Mouse (Mus musculus): ENCODE results near the gene Ccdc47. TPM values are rescaled to one million over a fixed set of nuclear protein-coding genes. Genes with fewer than 3 reads are reported as not detected.
"Not testable (repeated sequence)": the region's sequence is repeated elsewhere in the genome, so short reads cannot be mapped to it uniquely, and the experiment has no call there.

Ccdc47 gene
- polyA plus RNA-seq, 1 experiment from 2014 or later, result 110 TPM

GRCm38 (mm10) chr11:106249326-106249725, 33.2 kb upstream of the Ccdc47 start:
- Histone ChIP-seq H3K9ac (replicated peaks; ENCODE audit: low read depth, low read length) (no peak overlapping the region), H3K9me3 (ENCODE audit: control insufficient read depth, low read length) (no peaks in the 10 kb centered on the region), H3K27ac (ENCODE audit: low read length) (no peak overlapping the region), H3K4me1 (replicated peaks; ENCODE audit: control insufficient read depth, insufficient read depth, low read length) (no peaks in the 10 kb centered on the region), H3K36me3 (ENCODE audit: control insufficient read depth, insufficient read depth) (peaks cover 59% of the 10 kb centered on the region), H3K4me2 (ENCODE audit: low read length) (no peak overlapping the region), H3K4me3 (replicated peaks; ENCODE audit: low read length) (no peak overlapping the region), H3K27me3 (replicated peaks; ENCODE audit: control insufficient read depth, insufficient read depth, low read length) (no peaks in the 10 kb centered on the region)
- ATAC-seq, result no peak
- WGBS, result 86% methylated on average over 7 of the region's 7 CpGs

- Histone ChIP-seq H3K4me3 (replicated peaks; ENCODE audit: low read length) (no peak overlapping the region), H3K27ac (ENCODE audit: low read length) (no peak overlapping the region), H3K27me3 (replicated peaks; ENCODE audit: control insufficient read depth, insufficient read depth, low read length) (no peaks in the 10 kb centered on the region), H3K9me3 (ENCODE audit: control insufficient read depth, low read length) (no peaks in the 10 kb centered on the region), H3K36me3 (ENCODE audit: control insufficient read depth, insufficient read depth) (peaks cover 75% of the 10 kb centered on the region), H3K4me1 (replicated peaks; ENCODE audit: control insufficient read depth, insufficient read depth, low read length) (no peaks in the 10 kb centered on the region), H3K4me2 (ENCODE audit: low read length) (no peak overlapping the region), H3K9ac (replicated peaks; ENCODE audit: low read depth, low read length) (no peak overlapping the region)
- 100% methylated on average over 1 of the region's 1 CpGs for WGBS
- no peak for ATAC-seq
These were observed 30.7 kb upstream of the Ccdc47 start for GRCm38 (mm10) chr11:106246834-106247233.

DNA sequence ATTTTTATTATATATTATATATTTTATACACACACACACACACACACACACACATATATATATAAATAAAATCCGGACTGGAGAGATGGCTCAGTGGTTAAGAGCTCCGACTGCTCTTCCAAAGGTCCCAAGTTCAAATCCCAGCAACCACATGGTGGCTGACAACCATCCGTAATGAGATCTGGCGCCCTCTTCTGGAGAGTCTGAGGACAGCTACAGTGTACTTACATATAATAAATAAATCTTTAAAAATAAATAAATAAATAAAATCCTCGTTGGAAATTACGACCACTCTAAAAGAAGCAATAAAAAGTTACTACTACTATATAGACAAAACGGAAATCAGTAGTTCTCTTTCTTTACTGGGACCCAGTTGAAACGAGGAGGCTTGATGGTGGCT, 17.8 kb upstream of the Ccdc47 start:
- not testable (repeated sequence) for H3K4me1 ChIP-seq (replicated peaks; ENCODE audit: control insufficient read depth, insufficient read depth, low read length); H3K9ac ChIP-seq (replicated peaks; ENCODE audit: low read depth, low read length); H3K27ac ChIP-seq (ENCODE audit: low read length); H3K4me3 ChIP-seq (replicated peaks; ENCODE audit: low read length); H3K4me2 ChIP-seq (ENCODE audit: low read length); ATAC-seq; H3K9me3 ChIP-seq (ENCODE audit: control insufficient read depth, low read length); H3K27me3 ChIP-seq (replicated peaks; ENCODE audit: control insufficient read depth, insufficient read depth, low read length)
- 81% methylated on average over 8 of the region's 8 CpGs for WGBS
- H3K36me3 ChIP-seq (ENCODE audit: control insufficient read depth, insufficient read depth), result peaks cover 50% of the 10 kb centered on the region

DNA sequence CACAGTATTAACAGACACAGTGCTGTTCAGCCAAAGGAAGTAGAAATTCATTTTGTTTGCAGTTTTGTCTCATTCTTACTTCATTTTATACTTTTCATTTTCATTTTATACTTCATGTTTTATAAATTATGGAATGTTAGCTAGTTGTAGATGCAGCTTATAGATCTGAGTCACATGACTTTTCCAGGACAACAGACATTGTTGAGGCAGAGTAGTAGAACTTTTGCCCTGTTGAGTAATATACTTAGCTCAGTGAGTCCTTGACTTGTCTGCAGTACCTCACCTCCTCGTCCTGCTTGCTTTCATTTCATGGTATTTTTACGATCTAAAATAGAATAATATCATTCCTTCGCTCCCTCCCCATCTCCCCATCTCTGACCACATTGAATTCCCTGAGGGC, 4.5 kb upstream of the Ccdc47 start:
- 90% methylated on average over 3 of the region's 3 CpGs for WGBS

GRCm38 (mm10) chr11:106216730-106217490, 766 bp upstream of the Ccdc47 start, which contains the start of gene Ddx42:
Gene Ddx42 (plus strand): TSS chr11:106216926.
- peak within 1 kb of the TSS; percentile 69 for H3K4me2 ChIP-seq (ENCODE audit: low read length)
- H3K4me1 ChIP-seq (replicated peaks; ENCODE audit: control insufficient read depth, insufficient read depth, low read length), result peaks cover 26% of the 10 kb centered on the region
- peak within 1 kb of the TSS; percentile 97 for H3K27ac ChIP-seq (ENCODE audit: low read length)
- peak within 1 kb of the TSS; percentile 87 for H3K4me3 ChIP-seq (replicated peaks; ENCODE audit: low read length)
- no peaks in the 10 kb centered on the region for H3K27me3 ChIP-seq (replicated peaks; ENCODE audit: control insufficient read depth, insufficient read depth, low read length)
- ATAC-seq, result peak; percentile 95
- H3K9me3 ChIP-seq (ENCODE audit: control insufficient read depth, low read length), result no peaks in the 10 kb centered on the region
- H3K36me3 ChIP-seq (ENCODE audit: control insufficient read depth, insufficient read depth), result peaks cover 6% of the 10 kb centered on the region
- H3K9ac ChIP-seq (replicated peaks; ENCODE audit: low read depth, low read length), result peak within 1 kb of the TSS; percentile 95
- WGBS, result under 1% methylated on average over 70 of the region's 70 CpGs

More for the DNA sequence above, 4.5 kb upstream of the Ccdc47 start:
- Histone ChIP-seq H3K4me1 (replicated peaks; ENCODE audit: control insufficient read depth, insufficient read depth, low read length) (peaks cover 15% of the 10 kb centered on the region), H3K27ac (ENCODE audit: low read length) (no peak overlapping the region), H3K9ac (replicated peaks; ENCODE audit: low read depth, low read length) (no peak overlapping the region), H3K36me3 (ENCODE audit: control insufficient read depth, insufficient read depth) (peaks cover 8% of the 10 kb centered on the region), H3K9me3 (ENCODE audit: control insufficient read depth, low read length) (no peaks in the 10 kb centered on the region), H3K4me3 (replicated peaks; ENCODE audit: low read length) (no peak overlapping the region), H3K4me2 (ENCODE audit: low read length) (no peak overlapping the region), H3K27me3 (replicated peaks; ENCODE audit: control insufficient read depth, insufficient read depth, low read length) (no peaks in the 10 kb centered on the region)
- no peak for ATAC-seq

DNA sequence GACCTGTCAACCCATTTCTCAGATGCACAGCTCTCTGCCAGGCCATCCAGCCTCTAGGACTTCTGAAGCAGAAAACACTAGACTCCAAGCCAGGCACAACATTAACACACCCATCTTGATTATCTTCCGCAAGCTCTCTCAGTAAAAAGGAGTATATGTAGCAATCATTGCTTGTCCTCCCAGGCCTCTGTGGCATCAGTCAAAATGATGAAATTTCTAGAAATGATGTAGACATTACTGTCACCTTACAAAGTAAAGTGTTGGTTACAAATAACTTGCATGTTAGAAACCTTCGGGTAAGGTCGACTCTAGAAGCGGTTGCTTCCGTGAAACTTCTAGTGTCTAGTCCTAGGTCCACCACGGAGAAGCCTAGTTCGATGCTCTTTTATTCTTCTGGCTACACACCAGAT, 689 bp downstream of the Ccdc47 start:
- WGBS, result 33% methylated on average over 7 of the region's 7 CpGs
- H3K27ac ChIP-seq (ENCODE audit: low read length), result no peak overlapping the region

GRCm38 (mm10) chr11:106214856-106215255, 1.3 kb downstream of the Ccdc47 start:
- H3K9me3 ChIP-seq (ENCODE audit: control insufficient read depth, low read length), result no peaks in the 10 kb centered on the region
- H3K9ac ChIP-seq (replicated peaks; ENCODE audit: low read depth, low read length), result no peak overlapping the region
- 94% methylated on average over 5 of the region's 5 CpGs for WGBS
- H3K27me3 ChIP-seq (replicated peaks; ENCODE audit: control insufficient read depth, insufficient read depth, low read length), result no peaks in the 10 kb centered on the region
- peaks cover 21% of the 10 kb centered on the region for H3K36me3 ChIP-seq (ENCODE audit: control insufficient read depth, insufficient read depth)
- H3K4me3 ChIP-seq (replicated peaks; ENCODE audit: low read length), result no peak overlapping the region; the same call in 1 of the 2 replicates
- no peak overlapping the region for H3K27ac ChIP-seq (ENCODE audit: low read length)
- peaks cover 26% of the 10 kb centered on the region for H3K4me1 ChIP-seq (replicated peaks; ENCODE audit: control insufficient read depth, insufficient read depth, low read length)
- ATAC-seq, result no peak
- no peak overlapping the region for H3K4me2 ChIP-seq (ENCODE audit: low read length)

More for the DNA sequence above, 689 bp downstream of the Ccdc47 start:
- H3K27me3 ChIP-seq (replicated peaks; ENCODE audit: control insufficient read depth, insufficient read depth, low read length), result no peaks in the 10 kb centered on the region
- H3K4me1 ChIP-seq (replicated peaks; ENCODE audit: control insufficient read depth, insufficient read depth, low read length), result peaks cover 26% of the 10 kb centered on the region
- no peak for ATAC-seq
- H3K4me2 ChIP-seq (ENCODE audit: low read length), result peak overlapping the region; percentile 69
- H3K36me3 ChIP-seq (ENCODE audit: control insufficient read depth, insufficient read depth), result peaks cover 16% of the 10 kb centered on the region
- no peaks in the 10 kb centered on the region for H3K9me3 ChIP-seq (ENCODE audit: control insufficient read depth, low read length)
- H3K4me3 ChIP-seq (replicated peaks; ENCODE audit: low read length), result peak overlapping the region; percentile 87
- H3K9ac ChIP-seq (replicated peaks; ENCODE audit: low read depth, low read length), result peak overlapping the region; percentile 85

DNA sequence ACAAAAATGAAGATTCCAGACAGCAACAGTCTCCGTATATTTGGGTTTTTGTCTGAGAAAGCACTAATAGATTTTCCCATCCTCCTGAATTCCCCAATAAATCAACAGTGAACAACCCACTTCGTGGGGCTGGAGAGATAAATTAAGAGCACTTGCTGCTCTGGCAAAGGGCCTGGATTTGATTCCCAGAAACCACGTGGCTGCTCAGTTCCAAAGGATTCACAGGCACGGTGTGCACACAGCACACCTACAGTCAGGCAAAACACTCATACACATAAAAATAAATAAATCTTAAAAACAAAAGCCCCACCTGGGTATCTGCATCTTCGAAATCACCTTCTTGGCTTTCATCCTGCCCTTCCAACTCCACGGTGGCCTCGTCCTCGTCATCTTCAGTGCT, 3.4 kb downstream of the Ccdc47 start:
- no peak for ATAC-seq
- H3K36me3 ChIP-seq (ENCODE audit: control insufficient read depth, insufficient read depth), result peaks cover 27% of the 10 kb centered on the region

DNA sequence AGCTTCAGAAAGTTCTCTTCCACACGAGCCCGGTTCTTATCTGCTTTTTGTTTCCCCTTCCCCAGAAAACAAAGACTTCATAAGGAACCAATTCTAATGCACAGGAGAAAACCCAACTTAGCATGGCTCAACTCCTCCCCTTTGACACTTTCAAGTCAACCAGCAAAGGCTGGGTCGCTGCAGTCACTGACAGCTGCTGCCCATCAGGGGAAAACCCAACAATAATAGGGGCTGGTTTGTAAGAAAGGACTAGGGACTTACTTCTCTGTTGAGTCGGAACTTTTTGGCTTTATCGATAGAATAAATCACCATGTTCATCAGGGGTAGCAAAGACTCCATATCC, 14.1 kb downstream of the Ccdc47 start, which contains the start of gene Strada:
Gene Strada (minus strand): TSS at position 46 of the 343 bp plus-strand sequence.
- no peaks in the 10 kb centered on the region for H3K9me3 ChIP-seq (ENCODE audit: control insufficient read depth, low read length)
- no peak for ATAC-seq
- H3K36me3 ChIP-seq (ENCODE audit: control insufficient read depth, insufficient read depth), result peaks cover 31% of the 10 kb centered on the region
- H3K4me1 ChIP-seq (replicated peaks; ENCODE audit: control insufficient read depth, insufficient read depth, low read length), result no peaks in the 10 kb centered on the region
- no peak within 1 kb of the TSS for H3K4me2 ChIP-seq (ENCODE audit: low read length)
- H3K4me3 ChIP-seq (replicated peaks; ENCODE audit: low read length), result no peak within 1 kb of the TSS
- H3K27me3 ChIP-seq (replicated peaks; ENCODE audit: control insufficient read depth, insufficient read depth, low read length), result no peaks in the 10 kb centered on the region
- H3K27ac ChIP-seq (ENCODE audit: low read length), result no peak within 1 kb of the TSS
- 88% methylated on average over 5 of the region's 5 CpGs for WGBS
- H3K9ac ChIP-seq (replicated peaks; ENCODE audit: low read depth, low read length), result no peak within 1 kb of the TSS; the same call in 1 of the 2 replicates

More for the DNA sequence above, 3.4 kb downstream of the Ccdc47 start:
- no peak overlapping the region for H3K4me2 ChIP-seq (ENCODE audit: low read length)
- no peaks in the 10 kb centered on the region for H3K9me3 ChIP-seq (ENCODE audit: control insufficient read depth, low read length)
- WGBS, result 90% methylated on average over 8 of the region's 8 CpGs
- no peak overlapping the region for H3K9ac ChIP-seq (replicated peaks; ENCODE audit: low read depth, low read length)
- no peak overlapping the region for H3K27ac ChIP-seq (ENCODE audit: low read length)
- H3K4me1 ChIP-seq (replicated peaks; ENCODE audit: control insufficient read depth, insufficient read depth, low read length), result peaks cover 15% of the 10 kb centered on the region
- no peak overlapping the region for H3K4me3 ChIP-seq (replicated peaks; ENCODE audit: low read length)
- no peaks in the 10 kb centered on the region for H3K27me3 ChIP-seq (replicated peaks; ENCODE audit: control insufficient read depth, insufficient read depth, low read length)

Data from forebrain, embryonic 16.5 days (tissue).